Mouse (Mus musculus) hindbrain, embryonic 10.5 days (tissue): Measurements from ENCODE around the gene Rho. TPM values are rescaled to one million over a fixed set of nuclear protein-coding genes. Genes with fewer than 3 reads are reported as not detected.

Source experiments
- DNase-seq: peaks from one replicate; pipeline ENCODE4 v3.0.0-alpha.2; 2017; ENCODE audit warnings: low spot score
- H3K27ac ChIP-seq: fragments of 300-500 bp; sonication (generic); 2 replicates; pipeline ENCODE4 v1.5.1; 2016; ENCODE audit warnings: mild to moderate bottlenecking, moderate library complexity
- H3K27me3 ChIP-seq: fragments of 300-500 bp; sonication (generic); 2 replicates; pipeline ENCODE4 v1.6.1; 2016; ENCODE audit warnings: mild to moderate bottlenecking; ENCODE audit not compliant: poor library complexity, insufficient read depth, severe bottlenecking
- H3K36me3 ChIP-seq: fragments of 300-500 bp; sonication (generic); 2 replicates; pipeline ENCODE4 v1.6.1; 2016; ENCODE audit warnings: mild to moderate bottlenecking, moderate library complexity
- H3K4me1 ChIP-seq: fragments of 300-500 bp; sonication (generic); replicated peaks from 2 replicates; pipeline ENCODE4 v1.6.1; 2016; ENCODE audit warnings: mild to moderate bottlenecking
- H3K4me3 ChIP-seq: fragments of 300-500 bp; sonication (generic); 2 replicates; pipeline ENCODE4 v1.5.1; 2016; ENCODE audit warnings: mild to moderate bottlenecking, moderate library complexity
- H3K9me3 ChIP-seq: fragments of 300-500 bp; sonication (generic); 2 replicates; pipeline ENCODE4 v1.6.1; 2016; ENCODE audit warnings: mild to moderate bottlenecking, moderate library complexity
- WGBS: fragments of 180-500 bp; shearing (Covaris S2); methylation state at CpG from one replicate; pipeline ENCODE4 v1.1.7; 2016; 5-methylcytosine and 5-hydroxymethylcytosine counted together
- polyA plus RNA-seq: library from polyadenylated mRNA; unstranded; fragments of >200 nt; fragmentation: Nextera tagmentation; extraction: Ambion mirVana; gene quantifications from 2 replicates; pipeline ENCODE4 v1.2.1, GENCODE M21; 2016

The Rho gene
- polyA plus RNA-seq, 1 experiment from 2014 or later = 0.37 TPM

DNA sequence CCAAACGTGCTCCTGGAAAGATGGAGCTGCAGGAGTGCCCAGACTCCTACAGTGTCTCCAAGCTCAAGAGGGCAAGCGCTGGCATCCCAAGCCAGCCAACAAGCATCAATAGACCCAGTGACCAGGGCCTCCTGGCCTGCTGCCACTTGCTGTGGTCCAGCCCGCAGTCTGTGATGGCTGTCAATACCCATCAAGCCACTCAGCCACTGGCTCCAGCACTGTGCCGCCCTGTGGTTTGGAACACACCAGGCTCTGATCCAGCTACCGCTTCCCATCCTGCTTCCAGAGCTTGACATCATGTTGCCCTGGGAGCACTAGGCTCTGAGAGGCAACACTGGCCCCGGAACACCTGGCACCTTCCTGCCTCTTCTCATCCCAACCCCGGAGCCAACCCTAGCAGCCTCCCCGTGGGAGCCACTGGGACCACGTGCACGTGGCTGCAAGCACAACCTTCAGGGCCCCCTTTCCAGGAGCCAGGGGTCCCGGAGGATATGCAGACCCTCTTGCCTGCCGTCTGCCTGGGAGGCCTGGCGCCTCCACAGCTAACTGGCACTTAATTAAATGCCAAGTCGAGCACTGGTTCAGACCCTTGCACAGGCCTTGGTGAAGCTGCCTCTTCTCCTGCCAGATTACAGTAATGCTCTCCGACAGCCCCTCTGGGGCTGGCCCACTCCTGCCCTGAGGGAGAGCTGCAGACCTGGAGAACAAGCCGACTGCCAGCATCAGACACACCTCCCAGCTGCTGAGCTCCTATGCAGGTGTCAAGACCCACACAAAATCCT is 42.5 kb downstream of the Rho start:
- DNase-seq = no peak
- Histone ChIP-seq H3K36me3 (no peaks in the 10 kb centered on the region), H3K27me3 (no peaks in the 10 kb centered on the region), H3K4me3 (no peak overlapping the region), H3K27ac (no peak overlapping the region), H3K4me1 (peaks cover 40% of the 10 kb centered on the region), H3K9me3 (no peaks in the 10 kb centered on the region)
- WGBS = 85% methylated on average over 16 of the region's 16 CpGs

- H3K4me3 ChIP-seq = no peak overlapping the region
- H3K4me1 ChIP-seq = peaks cover 43% of the 10 kb centered on the region
- WGBS = 87% methylated on average over 8 of the region's 8 CpGs
- H3K36me3 ChIP-seq = no peaks in the 10 kb centered on the region
- no peaks in the 10 kb centered on the region for H3K27me3 ChIP-seq
- 0 out of 2 replicates have a peak overlapping the region, but pooled peaks have one; percentile 23 for H3K27ac ChIP-seq
- DNase-seq = no peak
- no peaks in the 10 kb centered on the region for H3K9me3 ChIP-seq
Measured at GRCm38 (mm10) chr6:115975606-115976005, 44.1 kb downstream of the Rho start.

- H3K27ac ChIP-seq = peak overlapping the region; percentile 35; the same call in 1 of the 2 replicates
- WGBS = 93% methylated on average over 15 of the region's 15 CpGs
- no peaks in the 10 kb centered on the region for H3K27me3 ChIP-seq
Measured at GRCm38 (mm10) chr6:115977810-115978209, 46.3 kb downstream of the Rho start.

DNA sequence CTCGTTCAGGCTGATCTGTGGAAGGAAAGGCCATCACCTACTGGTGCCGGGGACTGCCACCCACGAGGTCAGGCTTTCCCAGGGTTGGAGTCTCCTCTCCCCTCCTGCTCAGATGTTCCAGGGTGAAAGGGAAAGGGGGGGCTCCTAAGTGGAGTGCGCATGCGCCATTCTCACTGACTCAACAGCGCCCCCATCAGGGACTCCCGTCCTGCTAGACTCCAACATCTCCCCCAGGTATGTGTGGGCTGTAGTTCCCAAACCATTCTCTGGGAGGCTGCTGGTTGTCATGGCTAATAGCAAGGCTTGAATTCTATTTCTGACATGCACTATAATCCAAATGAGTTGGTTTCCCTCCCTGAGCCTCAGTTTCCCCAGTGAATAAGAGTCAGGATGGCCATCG is 47.0 kb downstream of the Rho start:
- WGBS = 68% methylated on average over 8 of the region's 8 CpGs
- H3K36me3 ChIP-seq = no peaks in the 10 kb centered on the region

More at GRCm38 (mm10) chr6:115977810-115978209, 46.3 kb downstream of the Rho start:
- DNase-seq = no peak
- Histone ChIP-seq H3K9me3 (no peaks in the 10 kb centered on the region), H3K4me3 (no peak overlapping the region), H3K36me3 (no peaks in the 10 kb centered on the region), H3K4me1 (peaks cover 36% of the 10 kb centered on the region)

GRCm38 (mm10) chr6:115982889-115983288 is 51.3 kb downstream of the Rho start:
- H3K36me3 ChIP-seq = no peaks in the 10 kb centered on the region
- H3K4me1 ChIP-seq = peaks cover 75% of the 10 kb centered on the region
- H3K4me3 ChIP-seq = no peak overlapping the region
- H3K9me3 ChIP-seq = no peaks in the 10 kb centered on the region
- WGBS = 64% methylated on average over 7 of the region's 7 CpGs
- no peak overlapping the region; the same call in 1 of the 2 replicates for H3K27ac ChIP-seq
- peaks cover 10% of the 10 kb centered on the region for H3K27me3 ChIP-seq
- DNase-seq = no peak

More for the DNA sequence above, 47.0 kb downstream of the Rho start:
- no peaks in the 10 kb centered on the region for H3K27me3 ChIP-seq
- DNase-seq = no peak
- H3K4me3 ChIP-seq = no peak overlapping the region
- no peak overlapping the region for H3K27ac ChIP-seq
- no peaks in the 10 kb centered on the region for H3K9me3 ChIP-seq
- H3K4me1 ChIP-seq = peaks cover 39% of the 10 kb centered on the region

DNA sequence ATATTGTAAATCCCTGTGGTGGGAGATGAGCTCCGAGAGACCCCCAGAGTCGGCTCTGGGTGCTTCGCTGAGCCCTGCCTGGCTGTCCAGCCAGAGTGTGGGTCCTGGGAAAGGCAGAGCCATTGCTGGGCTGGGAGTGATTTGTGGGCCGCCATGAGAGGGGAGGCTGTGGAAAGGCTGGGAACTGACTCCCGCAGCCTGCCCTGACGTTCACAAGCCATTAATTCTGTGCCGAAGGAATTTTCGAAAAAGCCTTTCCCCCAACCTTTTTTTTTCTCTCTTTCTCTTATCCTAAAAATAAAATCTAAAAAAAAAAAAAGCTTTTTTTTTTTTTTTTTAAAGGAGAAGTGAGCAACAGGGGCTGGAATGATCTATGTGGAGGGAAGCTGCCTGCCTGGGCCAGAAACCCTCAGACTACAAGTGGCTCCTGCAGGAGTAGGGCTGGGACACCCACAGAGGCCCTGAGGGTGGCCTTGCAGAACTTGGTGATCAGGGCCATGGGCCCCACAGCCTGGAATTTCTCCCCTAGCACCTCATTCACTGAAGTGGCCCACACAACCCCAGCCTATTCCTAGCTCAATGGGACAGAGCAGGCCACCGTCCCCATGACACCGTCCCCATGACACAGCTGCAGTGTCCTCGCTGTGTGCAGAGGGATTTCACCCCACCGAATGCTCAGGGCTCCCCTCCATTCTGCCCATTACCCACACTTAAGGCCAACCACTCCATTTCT is 51.9 kb downstream of the Rho start:
- 74% methylated on average over 12 of the region's 12 CpGs for WGBS
- Histone ChIP-seq H3K4me3 (no peak overlapping the region), H3K27ac (no peak overlapping the region; the same call in 1 of the 2 replicates), H3K27me3 (peaks cover 10% of the 10 kb centered on the region), H3K4me1 (peaks cover 75% of the 10 kb centered on the region), H3K36me3 (no peaks in the 10 kb centered on the region), H3K9me3 (no peaks in the 10 kb centered on the region)
- no peak for DNase-seq

DNA sequence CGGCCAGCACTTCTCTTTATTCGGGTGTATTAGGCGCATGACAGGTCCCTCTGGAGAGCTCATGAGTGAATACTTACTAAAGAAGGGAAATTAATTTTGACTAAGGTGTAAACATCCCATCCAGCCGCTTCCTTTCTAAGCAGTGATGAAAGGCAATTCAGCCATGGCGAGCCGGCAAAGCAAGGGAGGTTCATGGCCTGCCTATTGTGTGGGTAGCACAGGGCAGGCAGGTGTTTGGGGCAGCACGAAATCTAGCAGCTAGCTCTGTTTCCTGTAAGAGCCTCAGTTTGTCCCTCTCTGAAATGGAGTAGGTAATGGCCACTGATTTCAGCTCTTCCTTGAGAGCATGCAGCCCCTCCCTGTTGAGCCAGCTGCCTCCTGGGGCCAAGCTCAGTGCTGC is 53.0 kb downstream of the Rho start:
- H3K36me3 ChIP-seq = no peaks in the 10 kb centered on the region
- H3K27ac ChIP-seq = peak overlapping the region; percentile 54
- H3K4me3 ChIP-seq = no peak overlapping the region
- peaks cover 71% of the 10 kb centered on the region for H3K4me1 ChIP-seq
- no peaks in the 10 kb centered on the region for H3K9me3 ChIP-seq
- WGBS = 77% methylated on average over 7 of the region's 7 CpGs
- peaks cover 12% of the 10 kb centered on the region for H3K27me3 ChIP-seq
- no peak for DNase-seq

GRCm38 (mm10) chr6:115985622-115986021 is 54.1 kb downstream of the Rho start:
- H3K4me1 ChIP-seq = peaks cover 64% of the 10 kb centered on the region
- no peak overlapping the region for H3K4me3 ChIP-seq
- peak overlapping the region; percentile 70; the same call in 1 of the 2 replicates for H3K27ac ChIP-seq
- DNase-seq = no peak
- 64% methylated on average over 9 of the region's 9 CpGs for WGBS
- H3K36me3 ChIP-seq = no peaks in the 10 kb centered on the region
- peaks cover 21% of the 10 kb centered on the region for H3K27me3 ChIP-seq
- H3K9me3 ChIP-seq = no peaks in the 10 kb centered on the region

GRCm38 (mm10) chr6:115986472-115987095 is 55.0 kb downstream of the Rho start:
- WGBS = 45% methylated on average over 12 of the region's 12 CpGs
- peak overlapping the region; percentile 70 for H3K27ac ChIP-seq
- no peaks in the 10 kb centered on the region for H3K9me3 ChIP-seq
- H3K27me3 ChIP-seq = peaks cover 31% of the 10 kb centered on the region
- peaks cover 68% of the 10 kb centered on the region for H3K4me1 ChIP-seq
- no peak for DNase-seq
- H3K36me3 ChIP-seq = no peaks in the 10 kb centered on the region
- H3K4me3 ChIP-seq = 0 out of 2 replicates have a peak overlapping the region, but pooled peaks have one; percentile 4

DNA sequence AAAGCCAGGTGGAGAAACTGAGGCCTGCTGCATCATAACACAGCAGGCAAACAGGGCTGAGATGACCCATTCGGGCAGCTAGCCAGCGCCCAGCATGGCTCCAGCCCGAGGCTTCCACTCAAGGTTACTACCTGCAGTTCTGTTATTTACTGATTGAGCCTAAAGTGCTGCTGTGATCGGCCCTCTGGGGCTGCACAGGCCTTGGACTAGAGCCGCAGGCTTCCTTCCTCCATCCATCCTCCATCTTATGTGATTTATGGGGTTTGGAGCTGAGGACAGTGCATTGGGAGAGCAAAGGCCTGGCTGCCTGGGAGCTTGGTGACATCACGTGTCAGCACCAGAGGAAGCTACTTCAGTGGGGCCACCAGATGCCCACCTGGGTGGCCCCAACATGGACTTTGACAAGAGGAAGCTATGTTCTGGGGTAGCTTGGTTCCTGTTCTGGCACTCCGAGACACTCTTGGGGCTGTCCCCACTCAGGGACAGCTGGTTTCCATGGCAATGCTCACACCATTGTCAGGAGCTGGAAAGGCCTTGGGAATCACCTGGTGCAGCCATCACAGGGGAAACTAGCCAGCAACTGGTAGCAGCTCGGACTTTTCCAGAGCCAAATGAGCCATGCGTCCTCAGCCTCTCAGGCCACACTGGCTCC is 55.7 kb downstream of the Rho start:
- H3K9me3 ChIP-seq = no peaks in the 10 kb centered on the region
- DNase-seq = no peak
- H3K27ac ChIP-seq = peak overlapping the region; percentile 70
- 0 out of 2 replicates have a peak overlapping the region, but pooled peaks have one; percentile 4 for H3K4me3 ChIP-seq
- 70% methylated on average over 9 of the region's 9 CpGs for WGBS
- H3K27me3 ChIP-seq = peaks cover 37% of the 10 kb centered on the region
- no peaks in the 10 kb centered on the region for H3K36me3 ChIP-seq
- peaks cover 74% of the 10 kb centered on the region for H3K4me1 ChIP-seq

DNA sequence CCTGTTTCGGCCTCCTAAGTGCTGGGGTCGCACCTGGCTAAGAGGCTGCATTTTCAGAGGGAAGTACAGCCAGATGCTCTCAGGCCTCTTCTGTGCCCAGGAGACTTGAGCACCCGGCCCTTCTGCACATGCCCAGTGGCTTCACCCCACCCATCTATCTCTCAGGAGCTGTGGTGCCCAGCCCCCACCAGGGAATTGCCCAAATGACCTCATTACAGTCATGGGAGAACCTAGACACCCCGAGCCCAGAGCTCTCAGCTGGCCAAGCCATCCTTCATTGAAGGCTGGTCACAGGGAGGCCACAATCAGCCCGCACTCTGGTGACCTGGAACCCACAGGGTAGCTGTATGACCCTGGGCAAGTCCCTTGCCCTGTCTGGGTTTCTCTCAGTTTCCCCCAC is 57.5 kb downstream of the Rho start:
- Histone ChIP-seq H3K4me1 (peaks cover 76% of the 10 kb centered on the region), H3K36me3 (no peaks in the 10 kb centered on the region), H3K4me3 (peak overlapping the region; percentile 18; the same call in 1 of the 2 replicates), H3K27ac (no peak overlapping the region), H3K27me3 (peaks cover 55% of the 10 kb centered on the region), H3K9me3 (no peaks in the 10 kb centered on the region)
- 78% methylated on average over 5 of the region's 5 CpGs for WGBS
- DNase-seq = no peak

- Histone ChIP-seq H3K36me3 (no peaks in the 10 kb centered on the region), H3K27me3 (peaks cover 61% of the 10 kb centered on the region), H3K9me3 (no peaks in the 10 kb centered on the region), H3K4me3 (peak overlapping the region; percentile 18; the same call in 1 of the 2 replicates), H3K27ac (no peak overlapping the region), H3K4me1 (peaks cover 76% of the 10 kb centered on the region)
- DNase-seq = no peak
- WGBS = 66% methylated on average over 4 of the region's 4 CpGs
Measured at GRCm38 (mm10) chr6:115989607-115990006, 58.1 kb downstream of the Rho start.
